ENCODE assay signal across 10 mouse cellular contexts in the genomic region with DNA sequence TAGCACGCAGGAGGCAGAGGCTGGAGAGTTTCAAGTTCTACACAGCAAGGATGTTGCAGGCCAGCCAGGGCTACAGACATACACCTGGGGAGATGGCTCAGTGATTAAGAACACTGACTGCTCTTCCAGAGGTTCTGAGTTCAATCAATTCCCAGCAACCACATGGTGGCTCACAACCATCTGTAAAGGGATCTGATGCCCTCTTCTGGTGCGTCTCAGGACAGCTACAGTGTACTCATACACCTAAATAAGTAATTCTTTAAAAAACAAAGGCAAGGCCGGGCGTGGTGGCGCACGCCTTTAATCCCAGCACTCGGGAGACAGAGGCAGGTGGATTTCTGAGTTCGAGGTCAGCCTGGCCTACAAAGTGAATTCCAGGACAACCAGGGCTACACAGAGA. TPM values are rescaled to one million over a fixed set of nuclear protein-coding genes. Genes with fewer than 3 reads are reported as not detected.
DNase-seq lines count a peak whose midpoint lies in the region; ATAC-seq and TF ChIP-seq lines count a peak whose summit lies in the region.
"Not testable (repeated sequence)": the region's sequence is repeated elsewhere in the genome, so short reads cannot be mapped to it uniquely, and the experiment has no call there.
"Had no signal": no experiment of that assay in that cellular context is flagged by ENCODE, and none has a peak within 500 bp of the region (broad histone marks: within the 10 kb centered on the region; RNA-seq: fewer than 3 reads in every experiment).

No protein-coding gene starts in this region.

- H3K27ac ChIP-seq in ES-Bruce4 (ENCODE audit: insufficient read depth, low read length), result peak overlapping the region; percentile 60; the same call in 1 of the 2 replicates
- not testable (repeated sequence) for H3K27ac ChIP-seq in heart, adult 2 months; liver, postnatal 0 days (ENCODE audit: low read depth); stomach, postnatal 0 days (replicated peaks)

- not testable (repeated sequence) for H3K27me3 ChIP-seq in ES-Bruce4 (ENCODE audit: control insufficient read depth, insufficient read depth, low read length, poor library complexity, severe bottlenecking); heart, adult 2 months (ENCODE audit: control insufficient read depth, insufficient read depth, low read length); liver, postnatal 0 days (ENCODE audit: insufficient read depth, low read length); stomach, postnatal 0 days (ENCODE audit: control insufficient read depth, insufficient read depth, low read length)

- not testable (repeated sequence) for H3K4me2 ChIP-seq in liver, postnatal 0 days (ENCODE audit: low read depth, low read length); stomach, postnatal 0 days (replicated peaks; ENCODE audit: low read depth)

- intact Hi-C loops in heart, adult 2 months (cut with DNase I), result not testable (repeated sequence)

- DNase-seq in A20 (ENCODE audit: low read depth, low spot score), result peak; percentile 39
- DNase-seq in T-cell, adult 2 months (ENCODE audit: low spot score), result peak; percentile 38
- DNase-seq in heart, adult 2 months; liver, postnatal 0 days; stomach, postnatal 0 days (ENCODE audit: low spot score): not testable (repeated sequence)
- peak; percentile 36 to 46 for DNase-seq in kidney, postnatal 25 days

- not testable (repeated sequence) for TF ChIP-seq EP300 in ES-Bruce4 (IDR thresholded peaks at IDR 0.05; ENCODE audit: insufficient read depth, low read depth, low read length); heart, adult 2 months (IDR thresholded peaks at IDR 0.05; ENCODE audit: insufficient read depth, low read depth, low read length); liver, postnatal 0 days (IDR thresholded peaks at IDR 0.05; ENCODE audit: low read depth); stomach, postnatal 0 days (optimal IDR thresholded peaks at IDR 0.05)

- ATAC-seq in liver, postnatal 0 days; stomach, postnatal 0 days (ENCODE audit: low FRiP score, low TSS enrichment): not testable (repeated sequence)

- not testable (repeated sequence) for H3K79me2 ChIP-seq in heart, adult 2 months (replicated peaks; ENCODE audit: control insufficient read depth, insufficient read depth, low read length)

- not testable (repeated sequence) for H3K9me3 ChIP-seq in ES-Bruce4 (replicated peaks; ENCODE audit: control insufficient read depth, insufficient read depth, low read length, poor library complexity, severe bottlenecking); liver, postnatal 0 days (ENCODE audit: low read length); stomach, postnatal 0 days (ENCODE audit: control insufficient read depth, low read length)

- H3K36me3 ChIP-seq in ES-Bruce4 (ENCODE audit: control insufficient read depth, insufficient read depth, low read length, poor library complexity, severe bottlenecking), result peaks cover 33% of the 10 kb centered on the region
- H3K36me3 ChIP-seq in heart, adult 2 months (ENCODE audit: control insufficient read depth, insufficient read depth, low read length), result peaks cover 29% of the 10 kb centered on the region
- peaks cover 16% of the 10 kb centered on the region for H3K36me3 ChIP-seq in liver, postnatal 0 days (replicated peaks; ENCODE audit: insufficient read depth, low read length)
- not testable (repeated sequence) for H3K36me3 ChIP-seq in stomach, postnatal 0 days (ENCODE audit: control insufficient read depth, insufficient read depth, low read length)

- H3K9ac ChIP-seq in ES-Bruce4 (ENCODE audit: low read depth, poor library complexity, severe bottlenecking); heart, adult 2 months (ENCODE audit: low read depth, low read length); liver, postnatal 0 days (replicated peaks); stomach, postnatal 0 days (ENCODE audit: low read length): not testable (repeated sequence)

- peak overlapping the region; percentile 6; the same call in 1 of the 2 replicates for H3K4me3 ChIP-seq in ES-Bruce4 (ENCODE audit: low read depth, low read length)
- H3K4me3 ChIP-seq in heart, adult 2 months; liver, postnatal 0 days (ENCODE audit: low read depth, low read length); stomach, postnatal 0 days (ENCODE audit: low read depth, low read length): not testable (repeated sequence)

- not testable (repeated sequence) for H3K4me1 ChIP-seq in ES-Bruce4 (ENCODE audit: control insufficient read depth, insufficient read depth, low read length); heart, adult 2 months (ENCODE audit: control insufficient read depth, insufficient read depth, low read length); liver, postnatal 0 days (ENCODE audit: insufficient read depth); stomach, postnatal 0 days (replicated peaks; ENCODE audit: control insufficient read depth, insufficient read depth)

- TF ChIP-seq CTCF in ES-Bruce4 (IDR thresholded peaks at IDR 0.05; ENCODE audit: low read depth, low read length), result not testable (repeated sequence)
- TF ChIP-seq CTCF in heart, adult 2 months (IDR thresholded peaks at IDR 0.05), result peak; percentile 41
- TF ChIP-seq CTCF in liver, postnatal 0 days (IDR thresholded peaks at IDR 0.05; ENCODE audit: low read depth), result peak; percentile 33
- peak; percentile 41 for TF ChIP-seq CTCF in stomach, postnatal 0 days (IDR thresholded peaks at IDR 0.05; ENCODE audit: low read depth)

- TF ChIP-seq POLR2A in ES-Bruce4 (IDR thresholded peaks at IDR 0.05; ENCODE audit: insufficient read depth, low read length); heart, adult 2 months (IDR thresholded peaks at IDR 0.05; ENCODE audit: insufficient read depth, low read depth, low read length): not testable (repeated sequence)

- 90% methylated on average over 8 of the region's 8 CpGs for WGBS in heart, adult 2 months
- WGBS in liver, postnatal 0 days (ENCODE audit: insufficient replicate concordance), result 81% methylated on average over 8 of the region's 8 CpGs
- WGBS in stomach, postnatal 0 days, result 90% methylated on average over 8 of the region's 8 CpGs

RNA-seq across cellular contexts. Expression of gene Wtap, which starts 5.9 kb away (rescaled TPM):
- 122 and 132 TPM in 2 replicates for polyA plus RNA-seq in ES-Bruce4 (2011; ENCODE audit: insufficient read depth, insufficient read length, low read depth, missing spikeins)
- total RNA-seq in heart, adult 2 months (2021), result 10 to 100 TPM; 30.7 to 34.0 TPM
- polyA plus RNA-seq in heart, adult 2 months (2012; rRNA removed), result 12.3 and 24.2 TPM in 2 replicates
- 49.2 and 54.6 TPM in 2 replicates for polyA plus RNA-seq in liver, postnatal 0 days (2015; fragmentation: Nextera tagmentation; extraction: Ambion mirVana)
- polyA plus RNA-seq in stomach, postnatal 0 days (2015; fragmentation: Nextera tagmentation; extraction: Ambion mirVana), result 75.2 and 75.4 TPM in 2 replicates

RNA-seq across cellular contexts. Expression of gene Sod2, which starts 18.6 kb away (rescaled TPM):
- 97.3 and 98.5 TPM in 2 replicates for polyA plus RNA-seq in ES-Bruce4 (2011; ENCODE audit: insufficient read depth, insufficient read length, low read depth, missing spikeins)
- 1,000 to 10,000 TPM in 1 of 2 experiments, 100 to 1,000 TPM in 1; 961 to 1,111 TPM for total RNA-seq in heart, adult 2 months (2021)
- 895 and 1,105 TPM in 2 replicates for polyA plus RNA-seq in heart, adult 2 months (2012; rRNA removed)
- polyA plus RNA-seq in liver, postnatal 0 days (2015; fragmentation: Nextera tagmentation; extraction: Ambion mirVana), result 200 and 212 TPM in 2 replicates
- 176 and 186 TPM in 2 replicates for polyA plus RNA-seq in stomach, postnatal 0 days (2015; fragmentation: Nextera tagmentation; extraction: Ambion mirVana)

RNA-seq across cellular contexts. Expression of gene Acat2, which starts 27.5 kb away (rescaled TPM):
- 104 and 106 TPM in 2 replicates for polyA plus RNA-seq in ES-Bruce4 (2011; ENCODE audit: insufficient read depth, insufficient read length, low read depth, missing spikeins)
- 1 to 10 TPM; 5.7 to 6.9 TPM for total RNA-seq in heart, adult 2 months (2021)
- 6.5 and 6.6 TPM in 2 replicates for polyA plus RNA-seq in heart, adult 2 months (2012; rRNA removed)
- 36.4 and 39.1 TPM in 2 replicates for polyA plus RNA-seq in liver, postnatal 0 days (2015; fragmentation: Nextera tagmentation; extraction: Ambion mirVana)
- polyA plus RNA-seq in stomach, postnatal 0 days (2015; fragmentation: Nextera tagmentation; extraction: Ambion mirVana), result 76.0 and 81.8 TPM in 2 replicates

RNA-seq across cellular contexts. Expression of gene Acat3, which starts 47.7 kb away (rescaled TPM):
- polyA plus RNA-seq in ES-Bruce4 (2011; ENCODE audit: insufficient read depth, insufficient read length, low read depth, missing spikeins), result 0.90 TPM in 1 of 2 replicates, not detected in the other
- not detected for total RNA-seq in heart, adult 2 months (2021)
- 0.32 and 0.33 TPM in 2 replicates for polyA plus RNA-seq in heart, adult 2 months (2012; rRNA removed)
- polyA plus RNA-seq in liver, postnatal 0 days (2015; fragmentation: Nextera tagmentation; extraction: Ambion mirVana), result 38.4 and 38.8 TPM in 2 replicates
- 0.62 and 0.73 TPM in 2 replicates for polyA plus RNA-seq in stomach, postnatal 0 days (2015; fragmentation: Nextera tagmentation; extraction: Ambion mirVana)
- total RNA-seq: gastrocnemius, postnatal 25 days; heart, postnatal 25 days had no signal
- polyA plus RNA-seq: spleen, adult 2 months had no signal
